Mouse (Mus musculus) liver, embryonic 11.5 days (tissue): ENCODE measurements at regions not wholly inside any gene's neighbourhood (a gene's known extent, or its start where the extent isn't known, plus 50 kb on each side); places are given as distances from the start of the nearest gene placed in this dataset.

Experiments
- ATAC-seq: fragments of 200-750 bp; cut with Nextera tagmentation; replicated peaks from 2 replicates; pipeline ENCODE4 v1.8.0; 2017; ENCODE audit warnings: moderate number of reproducible peaks, mild to moderate bottlenecking, moderate TSS enrichment, moderate library complexity; ENCODE audit not compliant: low FRiP score
- DNase-seq: peaks from one replicate; pipeline ENCODE4 v3.0.0-alpha.2; 2017; ENCODE audit warnings: low spot score
- H3K27ac ChIP-seq: fragments of 300-500 bp; sonication (generic); 2 replicates; pipeline ENCODE4 v1.5.1; 2014; ENCODE audit warnings: mild to moderate bottlenecking, low read depth, low read length, control low read depth
- H3K27me3 ChIP-seq: fragments of 300-500 bp; sonication (generic); replicated peaks from 2 replicates; pipeline ENCODE4 v1.6.1; 2014; ENCODE audit warnings: low read length, mixed read lengths; ENCODE audit not compliant: control insufficient read depth, insufficient read depth
- H3K36me3 ChIP-seq: fragments of 300-500 bp; sonication (generic); 2 replicates; pipeline ENCODE4 v1.6.1; 2014; ENCODE audit warnings: mild to moderate bottlenecking, low read length, moderate library complexity, mixed read lengths; ENCODE audit not compliant: control insufficient read depth, insufficient read depth
- H3K4me1 ChIP-seq: fragments of 300-500 bp; sonication (generic); replicated peaks from 2 replicates; pipeline ENCODE4 v1.6.1; 2014; ENCODE audit warnings: low read length, mixed read lengths; ENCODE audit not compliant: control insufficient read depth, insufficient read depth
- H3K4me2 ChIP-seq: fragments of 300-500 bp; sonication (generic); 2 replicates; pipeline ENCODE4 v1.6.1; 2014; ENCODE audit warnings: mild to moderate bottlenecking, control low read depth, moderate library complexity
- H3K4me3 ChIP-seq: fragments of 300-500 bp; sonication (generic); 2 replicates; pipeline ENCODE4 v1.5.1; 2014; ENCODE audit warnings: low read depth, low read length, control low read depth
- H3K9ac ChIP-seq: fragments of 300-500 bp; sonication (generic); 2 replicates; pipeline ENCODE4 v1.6.1; 2014; ENCODE audit warnings: low read depth, low read length, control low read depth
- H3K9me3 ChIP-seq: fragments of 300-500 bp; sonication (generic); 2 replicates; pipeline ENCODE4 v1.6.1; 2016; ENCODE audit warnings: low read length, inconsistent platforms, mixed read lengths; ENCODE audit not compliant: control insufficient read depth
- WGBS: fragments of 180-500 bp; shearing (Covaris S2); extraction: QIAGEN DNeasy Blood & Tissue Kit; methylation state at CpG from one replicate; pipeline ENCODE4 v1.1.7; 2014; 5-methylcytosine and 5-hydroxymethylcytosine counted together

DNA sequence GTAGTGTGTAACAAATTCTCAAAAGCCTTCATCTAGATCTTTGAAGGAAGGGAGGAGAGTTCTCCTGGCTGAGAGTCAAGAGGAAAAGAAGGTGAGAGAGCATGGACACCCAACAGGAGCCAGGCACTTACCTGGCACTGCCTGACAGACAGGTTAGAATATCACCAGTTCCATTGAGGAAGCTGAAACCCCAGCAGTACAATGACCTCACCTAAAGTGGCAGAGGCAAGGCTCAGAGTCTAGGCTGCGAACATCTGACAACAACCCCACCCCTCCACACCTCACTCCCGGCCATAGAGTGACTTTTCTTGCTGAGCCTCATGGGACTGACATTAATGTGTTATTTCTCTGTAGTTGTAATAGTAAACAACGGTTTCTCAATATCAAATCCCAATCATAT lies 181.7 kb upstream of the Mgat5 start:
- DNase-seq = no peak
- H3K27me3 ChIP-seq = no peaks in the 10 kb centered on the region
- no peak for ATAC-seq
- no peaks in the 10 kb centered on the region for H3K36me3 ChIP-seq
- H3K4me3 ChIP-seq = no peak overlapping the region
- no peaks in the 10 kb centered on the region for H3K4me1 ChIP-seq
- no peak overlapping the region for H3K4me2 ChIP-seq
- no peak overlapping the region for H3K9ac ChIP-seq
- WGBS = 79% methylated on average over 3 of the region's 3 CpGs
- no peaks in the 10 kb centered on the region for H3K9me3 ChIP-seq
- no peak overlapping the region for H3K27ac ChIP-seq

DNA sequence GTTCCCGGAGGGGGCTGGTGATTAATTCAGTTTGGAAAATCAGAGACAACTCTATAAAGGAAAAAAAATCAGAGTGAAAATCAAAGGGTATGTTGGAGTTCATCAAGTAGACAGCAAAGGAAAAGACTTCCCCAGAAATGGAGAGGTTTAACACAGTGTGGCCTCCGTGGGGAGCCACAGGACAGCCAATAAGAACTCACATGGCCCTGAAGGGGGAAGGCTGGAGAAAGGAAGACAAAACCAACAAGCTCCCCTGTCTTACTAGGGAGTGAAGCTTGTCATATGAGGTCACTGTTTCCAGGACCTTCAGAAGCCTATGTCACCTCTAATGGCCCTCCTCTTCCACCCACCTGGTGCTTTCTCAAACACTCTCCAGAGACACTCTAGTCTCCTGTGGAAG lies 187.1 kb upstream of the Nckap5 start:
- Histone ChIP-seq H3K4me3 (no peak overlapping the region), H3K27me3 (no peaks in the 10 kb centered on the region), H3K36me3 (no peaks in the 10 kb centered on the region), H3K9ac (no peak overlapping the region), H3K4me2 (no peak overlapping the region), H3K9me3 (no peaks in the 10 kb centered on the region), H3K27ac (no peak overlapping the region), H3K4me1 (no peaks in the 10 kb centered on the region)
- DNase-seq (no peak), ATAC-seq (no peak)
- WGBS = 66% methylated on average over 2 of the region's 2 CpGs

DNA sequence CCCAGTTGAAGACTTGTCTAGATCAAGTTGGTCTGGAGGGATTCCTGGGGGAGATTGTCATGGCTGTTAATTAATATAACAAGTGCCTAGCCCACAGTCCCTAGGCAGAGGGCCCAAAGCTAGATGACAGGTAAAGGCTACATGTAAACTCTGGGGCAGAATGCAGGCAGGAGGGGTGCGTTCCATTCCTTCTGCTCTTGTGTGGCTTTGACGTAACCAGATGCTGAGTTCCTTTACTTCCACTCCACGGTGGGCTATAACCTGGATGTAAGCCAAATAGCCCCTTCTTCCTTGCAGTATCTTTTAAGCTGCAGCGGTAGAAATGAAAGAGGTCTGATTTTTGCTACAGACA lies 185.3 kb upstream of the Nckap5 start:
- WGBS = 81% methylated on average over 4 of the region's 4 CpGs
- no peak overlapping the region for H3K9ac ChIP-seq
- no peak overlapping the region for H3K4me2 ChIP-seq

DNA sequence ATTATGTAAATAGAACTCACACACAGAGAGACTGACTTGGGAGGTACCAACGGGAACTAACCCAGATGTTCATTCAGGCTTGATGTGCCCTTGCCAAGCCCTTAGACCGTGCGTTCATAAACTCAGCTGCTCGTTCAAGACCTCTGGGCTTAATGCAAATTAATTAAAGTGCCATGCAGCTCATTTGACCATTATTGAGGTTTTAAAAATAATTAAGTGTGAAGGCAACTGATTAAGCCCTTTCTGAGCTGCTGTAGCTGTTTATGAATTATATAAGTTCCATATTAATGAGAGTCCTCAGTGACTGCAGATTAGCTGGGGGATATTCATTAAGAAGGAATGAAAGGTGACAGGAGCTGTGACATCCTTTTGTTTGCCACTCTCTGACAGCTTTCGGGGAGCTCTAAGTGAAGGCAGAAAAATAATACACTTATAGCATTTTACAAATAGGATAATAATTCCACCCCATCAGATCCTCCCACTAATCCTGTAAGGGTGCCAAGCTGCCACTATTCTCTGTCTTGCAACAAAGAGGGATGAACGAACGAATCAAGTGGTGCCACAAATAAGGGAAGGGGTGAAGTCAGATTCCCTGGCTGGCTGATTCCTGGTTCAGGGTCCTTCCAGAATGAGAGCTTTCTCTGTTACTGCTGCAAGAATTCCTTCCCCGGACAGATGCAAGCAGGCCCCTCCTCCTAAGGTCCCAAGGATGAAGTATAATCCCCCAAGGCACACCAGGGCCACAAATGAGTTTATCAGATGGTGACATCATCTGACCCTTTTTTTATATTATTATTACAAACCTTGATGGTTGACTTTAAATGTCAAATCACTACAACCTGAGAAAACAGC lies 184.7 kb upstream of the Nckap5 start:
- Histone ChIP-seq H3K9me3 (no peaks in the 10 kb centered on the region), H3K27ac (no peak overlapping the region), H3K4me3 (no peak overlapping the region), H3K9ac (no peak overlapping the region), H3K36me3 (no peaks in the 10 kb centered on the region), H3K4me1 (no peaks in the 10 kb centered on the region), H3K4me2 (no peak overlapping the region), H3K27me3 (no peaks in the 10 kb centered on the region)
- DNase-seq (no peak), ATAC-seq (no peak)
- WGBS = 64% methylated on average over 8 of the region's 8 CpGs

More for the DNA sequence above, 185.3 kb upstream of the Nckap5 start:
- DNase-seq = no peak
- H3K27me3 ChIP-seq = no peaks in the 10 kb centered on the region
- no peak overlapping the region for H3K4me3 ChIP-seq
- no peak overlapping the region for H3K27ac ChIP-seq
- no peak for ATAC-seq
- H3K36me3 ChIP-seq = no peaks in the 10 kb centered on the region
- no peaks in the 10 kb centered on the region for H3K9me3 ChIP-seq
- no peaks in the 10 kb centered on the region for H3K4me1 ChIP-seq

DNA sequence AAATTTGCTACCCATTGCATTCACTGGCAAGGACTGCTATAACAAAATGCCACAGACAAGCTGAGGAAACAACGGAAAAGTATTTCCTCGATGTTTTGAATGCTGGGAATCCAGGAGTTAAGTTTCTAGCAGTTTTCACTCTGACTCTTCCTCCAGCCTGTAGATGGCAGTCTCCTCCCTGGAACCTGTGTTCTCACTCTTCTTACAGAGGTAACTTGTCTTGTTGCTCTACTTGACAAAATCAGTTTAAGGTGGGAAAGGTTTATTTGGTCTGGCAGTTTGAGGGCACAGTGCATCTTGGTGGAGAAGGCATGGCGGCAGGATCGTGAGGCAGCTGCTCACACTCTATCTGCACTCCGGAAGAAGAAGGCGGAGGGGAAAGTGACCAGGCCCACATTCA lies 181.3 kb upstream of the Nckap5 start:
- Histone ChIP-seq H3K9me3 (no peaks in the 10 kb centered on the region), H3K4me1 (no peaks in the 10 kb centered on the region), H3K36me3 (no peaks in the 10 kb centered on the region), H3K9ac (no peak overlapping the region), H3K27me3 (no peaks in the 10 kb centered on the region), H3K4me2 (no peak overlapping the region), H3K4me3 (no peak overlapping the region), H3K27ac (no peak overlapping the region)
- WGBS = 65% methylated on average over 6 of the region's 6 CpGs
- DNase-seq (no peak), ATAC-seq (no peak)

DNA sequence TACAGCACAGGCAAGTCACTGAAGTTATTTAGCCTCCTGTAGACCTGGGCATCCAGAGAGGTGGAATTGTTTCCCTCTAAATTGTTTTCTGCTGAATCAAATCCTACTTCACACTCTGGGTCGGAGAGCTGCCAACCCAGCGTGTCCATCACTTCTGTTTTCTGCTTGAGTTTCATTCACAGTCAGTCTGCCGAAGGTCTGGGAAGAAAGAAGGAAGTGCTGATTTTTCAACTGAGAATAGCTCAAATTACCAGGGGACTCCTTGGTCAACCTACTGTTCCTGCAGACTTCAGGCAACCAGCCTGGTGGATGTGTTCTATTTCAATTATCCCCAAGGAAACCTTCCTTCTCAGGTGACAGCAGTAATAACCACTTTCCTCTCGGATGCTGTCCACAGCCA lies 179.1 kb upstream of the Nckap5 start:
- Histone ChIP-seq H3K9ac (no peak overlapping the region), H3K27ac (no peak overlapping the region), H3K36me3 (no peaks in the 10 kb centered on the region), H3K27me3 (no peaks in the 10 kb centered on the region), H3K4me3 (no peak overlapping the region), H3K9me3 (no peaks in the 10 kb centered on the region), H3K4me2 (no peak overlapping the region), H3K4me1 (no peaks in the 10 kb centered on the region)
- ATAC-seq = no peak
- 58% methylated on average over 4 of the region's 4 CpGs for WGBS
- no peak for DNase-seq

DNA sequence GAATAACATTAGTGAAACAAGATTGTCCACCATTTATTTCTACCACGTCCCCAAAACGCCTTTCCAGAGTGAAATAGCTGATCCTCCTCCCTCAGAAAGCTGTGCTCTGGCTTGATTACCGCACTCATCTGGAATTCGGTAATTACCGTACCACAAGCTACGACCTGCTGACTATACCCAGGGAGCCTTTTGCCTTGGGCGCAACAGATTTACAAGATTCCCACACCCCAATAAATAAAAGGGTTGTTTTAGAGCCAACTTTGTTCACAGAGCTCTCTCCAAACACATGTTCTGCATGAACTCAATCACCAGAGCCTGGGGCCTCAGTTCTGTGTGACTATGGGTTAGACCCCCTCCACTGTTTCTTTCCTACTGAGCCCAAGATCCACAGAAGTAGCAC lies 171.1 kb upstream of the Nckap5 start:
- Histone ChIP-seq H3K36me3 (no peaks in the 10 kb centered on the region), H3K4me2 (no peak overlapping the region), H3K9ac (no peak overlapping the region), H3K4me3 (no peak overlapping the region), H3K4me1 (no peaks in the 10 kb centered on the region), H3K27me3 (no peaks in the 10 kb centered on the region), H3K9me3 (no peaks in the 10 kb centered on the region), H3K27ac (no peak overlapping the region)
- DNase-seq (no peak), ATAC-seq (no peak)
- 75% methylated on average over 7 of the region's 7 CpGs for WGBS

DNA sequence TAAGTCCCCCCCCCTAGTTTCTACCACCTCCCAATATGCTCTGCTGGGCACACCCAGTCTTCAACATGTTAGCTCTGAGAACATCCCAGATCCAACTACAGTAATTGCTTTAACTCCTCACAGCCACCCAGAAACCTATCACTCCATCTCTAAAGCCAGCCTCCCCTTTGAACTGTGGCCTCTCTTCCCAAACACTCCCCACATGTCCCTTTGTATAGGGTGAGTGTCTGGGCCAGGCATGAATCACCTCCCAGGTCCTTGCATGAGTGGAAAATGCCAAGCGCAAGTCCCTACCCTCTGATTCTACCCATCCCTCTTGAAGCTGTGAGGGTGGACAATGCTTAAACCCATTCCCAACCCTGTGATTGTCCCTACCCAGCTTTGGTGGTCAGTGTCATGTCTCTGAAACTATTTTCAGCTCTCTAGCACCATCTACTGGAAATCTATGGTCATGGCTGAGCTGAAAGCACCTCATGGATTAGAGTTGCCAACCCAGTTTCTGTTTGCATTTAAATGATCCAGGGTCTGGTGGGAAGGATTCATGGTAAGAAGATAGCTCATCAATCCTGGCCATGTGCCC lies 162.6 kb upstream of the Nckap5 start:
- no peak for ATAC-seq
- Histone ChIP-seq H3K36me3 (no peaks in the 10 kb centered on the region), H3K4me1 (no peaks in the 10 kb centered on the region), H3K9me3 (no peaks in the 10 kb centered on the region), H3K27ac (no peak overlapping the region), H3K4me2 (no peak overlapping the region), H3K4me3 (no peak overlapping the region), H3K9ac (no peak overlapping the region), H3K27me3 (no peaks in the 10 kb centered on the region)
- 56% methylated on average over 1 of the region's 1 CpGs for WGBS
- DNase-seq = no peak

DNA sequence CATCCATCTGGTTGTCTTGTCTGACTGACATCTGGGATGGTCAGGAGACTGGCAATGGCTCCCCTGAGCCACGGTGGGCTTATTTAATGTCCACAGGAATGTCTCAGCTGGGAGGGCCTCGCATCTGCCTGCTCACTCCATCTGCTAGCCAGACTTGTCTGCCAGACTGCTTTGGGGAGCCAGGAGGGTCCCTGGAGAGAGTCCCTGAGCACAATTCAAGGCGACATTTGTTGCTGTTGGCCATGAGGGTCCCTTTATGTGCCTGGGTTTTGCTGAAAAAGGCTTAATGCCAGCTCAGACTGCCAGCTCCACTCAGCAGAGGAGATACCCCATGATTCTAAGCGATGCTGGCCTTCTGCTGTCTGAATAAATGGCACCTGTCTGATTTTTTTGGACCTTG lies 161.8 kb upstream of the Nckap5 start:
- no peak for ATAC-seq
- no peak overlapping the region for H3K9ac ChIP-seq
- H3K4me1 ChIP-seq = no peaks in the 10 kb centered on the region
- DNase-seq = no peak
- no peaks in the 10 kb centered on the region for H3K36me3 ChIP-seq
- H3K9me3 ChIP-seq = no peaks in the 10 kb centered on the region
- H3K27me3 ChIP-seq = no peaks in the 10 kb centered on the region
- no peak overlapping the region for H3K4me2 ChIP-seq
- H3K27ac ChIP-seq = no peak overlapping the region
- WGBS = 67% methylated on average over 4 of the region's 4 CpGs
- no peak overlapping the region for H3K4me3 ChIP-seq
